Mouse (Mus musculus): Measurements from ENCODE around the gene Scfd2. TPM values are rescaled to one million over a fixed set of nuclear protein-coding genes. Genes with fewer than 3 reads are reported as not detected.

The Scfd2 gene
- polyA plus RNA-seq, 1 experiment from 2014 or later: 15.0 TPM

- 51% methylated on average over 8 of the region's 8 CpGs for WGBS
- Histone ChIP-seq H3K4me2 (ENCODE audit: low read depth, low read length) (peak overlapping the region; percentile 13; the same call in 1 of the 2 replicates), H3K27ac (ENCODE audit: low read length) (peak overlapping the region; percentile 61), H3K36me3 (ENCODE audit: control insufficient read depth, insufficient read depth) (no peaks in the 10 kb centered on the region), H3K9ac (ENCODE audit: low read length) (no peak overlapping the region), H3K4me3 (ENCODE audit: low read length) (no peak overlapping the region), H3K9me3 (replicated peaks; ENCODE audit: control insufficient read depth, low read length) (no peaks in the 10 kb centered on the region), H3K27me3 (ENCODE audit: control insufficient read depth, insufficient read depth, low read length) (no peaks in the 10 kb centered on the region), H3K4me1 (ENCODE audit: control insufficient read depth, insufficient read depth, low read length) (peaks cover 32% of the 10 kb centered on the region)
- ATAC-seq (replicated peaks; ENCODE audit: extremely low read depth, insufficient read depth, low FRiP score): peak; percentile 80
Observed at GRCm38 (mm10) chr5:74245641-74246145, 285.9 kb downstream of the Scfd2 start.

- H3K4me2 ChIP-seq (ENCODE audit: low read depth, low read length): no peak overlapping the region
- peak overlapping the region; percentile 38 for H3K27ac ChIP-seq (ENCODE audit: low read length)
- no peaks in the 10 kb centered on the region for H3K27me3 ChIP-seq (ENCODE audit: control insufficient read depth, insufficient read depth, low read length)
- peaks cover 26% of the 10 kb centered on the region for H3K4me1 ChIP-seq (ENCODE audit: control insufficient read depth, insufficient read depth, low read length)
- no peak overlapping the region for H3K9ac ChIP-seq (ENCODE audit: low read length)
- no peaks in the 10 kb centered on the region for H3K9me3 ChIP-seq (replicated peaks; ENCODE audit: control insufficient read depth, low read length)
- no peak overlapping the region for H3K4me3 ChIP-seq (ENCODE audit: low read length)
- no peak for ATAC-seq (replicated peaks; ENCODE audit: extremely low read depth, insufficient read depth, low FRiP score)
- 84% methylated on average over 14 of the region's 14 CpGs for WGBS
- H3K36me3 ChIP-seq (ENCODE audit: control insufficient read depth, insufficient read depth): no peaks in the 10 kb centered on the region
Observed at GRCm38 (mm10) chr5:74244406-74245019, 287.0 kb downstream of the Scfd2 start.

- no peak overlapping the region for H3K9ac ChIP-seq (ENCODE audit: low read length)
Observed at GRCm38 (mm10) chr5:74242654-74243053, 288.9 kb downstream of the Scfd2 start.

GRCm38 (mm10) chr5:74240926-74241680 lies 290.5 kb downstream of the Scfd2 start:
- H3K4me2 ChIP-seq (ENCODE audit: low read depth, low read length): no peak overlapping the region
- ATAC-seq (replicated peaks; ENCODE audit: extremely low read depth, insufficient read depth, low FRiP score): no peak
- 72% methylated on average over 13 of the region's 13 CpGs for WGBS

More at GRCm38 (mm10) chr5:74242654-74243053, 288.9 kb downstream of the Scfd2 start:
- H3K9me3 ChIP-seq (replicated peaks; ENCODE audit: control insufficient read depth, low read length): no peaks in the 10 kb centered on the region
- peaks cover 26% of the 10 kb centered on the region for H3K4me1 ChIP-seq (ENCODE audit: control insufficient read depth, insufficient read depth, low read length)
- H3K36me3 ChIP-seq (ENCODE audit: control insufficient read depth, insufficient read depth): no peaks in the 10 kb centered on the region
- ATAC-seq (replicated peaks; ENCODE audit: extremely low read depth, insufficient read depth, low FRiP score): no peak
- no peak overlapping the region for H3K4me3 ChIP-seq (ENCODE audit: low read length)
- no peaks in the 10 kb centered on the region for H3K27me3 ChIP-seq (ENCODE audit: control insufficient read depth, insufficient read depth, low read length)
- H3K27ac ChIP-seq (ENCODE audit: low read length): no peak overlapping the region
- H3K4me2 ChIP-seq (ENCODE audit: low read depth, low read length): no peak overlapping the region
- 68% methylated on average over 3 of the region's 3 CpGs for WGBS

GRCm38 (mm10) chr5:74240298-74240697 lies 291.3 kb downstream of the Scfd2 start:
- 61% methylated on average over 8 of the region's 8 CpGs for WGBS
- Histone ChIP-seq H3K4me2 (ENCODE audit: low read depth, low read length) (no peak overlapping the region), H3K9me3 (replicated peaks; ENCODE audit: control insufficient read depth, low read length) (no peaks in the 10 kb centered on the region), H3K27me3 (ENCODE audit: control insufficient read depth, insufficient read depth, low read length) (no peaks in the 10 kb centered on the region), H3K4me1 (ENCODE audit: control insufficient read depth, insufficient read depth, low read length) (peaks cover 12% of the 10 kb centered on the region), H3K27ac (ENCODE audit: low read length) (no peak overlapping the region), H3K36me3 (ENCODE audit: control insufficient read depth, insufficient read depth) (no peaks in the 10 kb centered on the region), H3K9ac (ENCODE audit: low read length) (no peak overlapping the region), H3K4me3 (ENCODE audit: low read length) (no peak overlapping the region)
- no peak for ATAC-seq (replicated peaks; ENCODE audit: extremely low read depth, insufficient read depth, low FRiP score)

More at GRCm38 (mm10) chr5:74240926-74241680, 290.5 kb downstream of the Scfd2 start:
- H3K4me1 ChIP-seq (ENCODE audit: control insufficient read depth, insufficient read depth, low read length): peaks cover 20% of the 10 kb centered on the region
- no peaks in the 10 kb centered on the region for H3K36me3 ChIP-seq (ENCODE audit: control insufficient read depth, insufficient read depth)
- H3K4me3 ChIP-seq (ENCODE audit: low read length): no peak overlapping the region
- no peak overlapping the region for H3K27ac ChIP-seq (ENCODE audit: low read length)
- H3K9me3 ChIP-seq (replicated peaks; ENCODE audit: control insufficient read depth, low read length): no peaks in the 10 kb centered on the region
- H3K27me3 ChIP-seq (ENCODE audit: control insufficient read depth, insufficient read depth, low read length): no peaks in the 10 kb centered on the region
- H3K9ac ChIP-seq (ENCODE audit: low read length): no peak overlapping the region

GRCm38 (mm10) chr5:74239369-74239768 lies 292.2 kb downstream of the Scfd2 start:
- Histone ChIP-seq H3K4me1 (ENCODE audit: control insufficient read depth, insufficient read depth, low read length) (peaks cover 4% of the 10 kb centered on the region; the same call in 1 of the 2 replicates), H3K27me3 (ENCODE audit: control insufficient read depth, insufficient read depth, low read length) (no peaks in the 10 kb centered on the region), H3K9ac (ENCODE audit: low read length) (no peak overlapping the region), H3K9me3 (replicated peaks; ENCODE audit: control insufficient read depth, low read length) (no peaks in the 10 kb centered on the region), H3K4me2 (ENCODE audit: low read depth, low read length) (no peak overlapping the region), H3K27ac (ENCODE audit: low read length) (no peak overlapping the region), H3K4me3 (ENCODE audit: low read length) (no peak overlapping the region), H3K36me3 (ENCODE audit: control insufficient read depth, insufficient read depth) (no peaks in the 10 kb centered on the region)
- 77% methylated on average over 1 of the region's 1 CpGs for WGBS
- no peak for ATAC-seq (replicated peaks; ENCODE audit: extremely low read depth, insufficient read depth, low FRiP score)

- 74% methylated on average over 7 of the region's 7 CpGs for WGBS
- Histone ChIP-seq H3K9me3 (replicated peaks; ENCODE audit: control insufficient read depth, low read length) (no peaks in the 10 kb centered on the region), H3K4me1 (ENCODE audit: control insufficient read depth, insufficient read depth, low read length) (peaks cover 17% of the 10 kb centered on the region)
Observed at GRCm38 (mm10) chr5:74233808-74234207, 297.8 kb downstream of the Scfd2 start.

GRCm38 (mm10) chr5:74230525-74230924 lies 301.0 kb downstream of the Scfd2 start:
- Histone ChIP-seq H3K9ac (ENCODE audit: low read length) (0 out of 2 replicates have a peak overlapping the region, but pooled peaks have one; percentile 28), H3K36me3 (ENCODE audit: control insufficient read depth, insufficient read depth) (no peaks in the 10 kb centered on the region), H3K9me3 (replicated peaks; ENCODE audit: control insufficient read depth, low read length) (no peaks in the 10 kb centered on the region), H3K27me3 (ENCODE audit: control insufficient read depth, insufficient read depth, low read length) (no peaks in the 10 kb centered on the region), H3K27ac (ENCODE audit: low read length) (peak overlapping the region; percentile 69; the same call in 1 of the 2 replicates), H3K4me2 (ENCODE audit: low read depth, low read length) (no peak overlapping the region), H3K4me1 (ENCODE audit: control insufficient read depth, insufficient read depth, low read length) (peaks cover 17% of the 10 kb centered on the region), H3K4me3 (ENCODE audit: low read length) (no peak overlapping the region)
- WGBS: 35% methylated on average over 2 of the region's 2 CpGs
- no peak; the same call in 1 of the 2 replicates for ATAC-seq (replicated peaks; ENCODE audit: extremely low read depth, insufficient read depth, low FRiP score)

More at GRCm38 (mm10) chr5:74233808-74234207, 297.8 kb downstream of the Scfd2 start:
- Histone ChIP-seq H3K4me3 (ENCODE audit: low read length) (no peak overlapping the region), H3K9ac (ENCODE audit: low read length) (no peak overlapping the region), H3K27me3 (ENCODE audit: control insufficient read depth, insufficient read depth, low read length) (no peaks in the 10 kb centered on the region), H3K27ac (ENCODE audit: low read length) (no peak overlapping the region), H3K36me3 (ENCODE audit: control insufficient read depth, insufficient read depth) (no peaks in the 10 kb centered on the region), H3K4me2 (ENCODE audit: low read depth, low read length) (no peak overlapping the region)
- no peak for ATAC-seq (replicated peaks; ENCODE audit: extremely low read depth, insufficient read depth, low FRiP score)
